Mouse (Mus musculus): ENCODE results near the gene Ankrd52. TPM values are rescaled to one million over a fixed set of nuclear protein-coding genes. Genes with fewer than 3 reads are reported as not detected.

The Ankrd52 gene
- polyA plus RNA-seq, 1 experiment from 2014 or later = 9.0 TPM

Small RNA genes lying within 50 kb of the gene (microRNA-seq; reads per million reads assigned to microRNA genes)
- not detected for gene Gm25361
- not detected for gene Gm26308
- gene Mir6914 = 1.5 reads per million
- 0.90 reads per million for gene Mir6915
- 3.0 reads per million, percentile 2 among the genes with 10 or more reads in this experiment for gene Mir8105

Other genes starting within 250 kb of the Ankrd52 start
- gene Rbms2, start 196.8 kb upstream of the Ankrd52 start, polyA plus RNA-seq (2016; fragmentation: Nextera tagmentation; extraction: Ambion mirVana) = 24.3 and 25.0 TPM in 2 replicates
- 0.96 and 1.5 TPM in 2 replicates for gene Gls2, start 182.7 kb upstream of the Ankrd52 start, polyA plus RNA-seq (2016; fragmentation: Nextera tagmentation; extraction: Ambion mirVana)
- 28.3 and 32.7 TPM in 2 replicates for gene Spryd4, start 165.3 kb upstream of the Ankrd52 start, polyA plus RNA-seq (2016; fragmentation: Nextera tagmentation; extraction: Ambion mirVana)
- 0.21 TPM in 1 of 2 replicates, not detected in the other for gene Mip, start 151.3 kb upstream of the Ankrd52 start, polyA plus RNA-seq (2016; fragmentation: Nextera tagmentation; extraction: Ambion mirVana)
- gene Timeless, start 145.1 kb upstream of the Ankrd52 start, polyA plus RNA-seq (2016; fragmentation: Nextera tagmentation; extraction: Ambion mirVana) = 86.6 and 89.4 TPM in 2 replicates
- gene Apon, start 123.0 kb upstream of the Ankrd52 start, polyA plus RNA-seq (2016; fragmentation: Nextera tagmentation; extraction: Ambion mirVana) = 0.73 and 0.77 TPM in 2 replicates
- not detected in 2 replicates for gene Apof, start 108.4 kb upstream of the Ankrd52 start, polyA plus RNA-seq (2016; fragmentation: Nextera tagmentation; extraction: Ambion mirVana)
- gene Stat2, start 106.6 kb upstream of the Ankrd52 start, polyA plus RNA-seq (2016; fragmentation: Nextera tagmentation; extraction: Ambion mirVana) = 12.6 and 16.1 TPM in 2 replicates
- not detected in 2 replicates for gene Il23a, start 78.4 kb upstream of the Ankrd52 start, polyA plus RNA-seq (2016; fragmentation: Nextera tagmentation; extraction: Ambion mirVana)
- 43.3 and 50.2 TPM in 2 replicates for gene Pan2, start 73.8 kb upstream of the Ankrd52 start, polyA plus RNA-seq (2016; fragmentation: Nextera tagmentation; extraction: Ambion mirVana)
- gene Cnpy2, start 54.7 kb upstream of the Ankrd52 start, polyA plus RNA-seq (2016; fragmentation: Nextera tagmentation; extraction: Ambion mirVana) = 245 and 259 TPM in 2 replicates
- gene Cs, start 39.4 kb upstream of the Ankrd52 start, polyA plus RNA-seq (2016; fragmentation: Nextera tagmentation; extraction: Ambion mirVana) = 237 and 248 TPM in 2 replicates
- 13.2 and 18.8 TPM in 2 replicates for gene Coq10a, start 8.1 kb upstream of the Ankrd52 start, polyA plus RNA-seq (2016; fragmentation: Nextera tagmentation; extraction: Ambion mirVana)
- 0.06 and 0.19 TPM in 2 replicates for gene Slc39a5, start 24.1 kb downstream of the Ankrd52 start, polyA plus RNA-seq (2016; fragmentation: Nextera tagmentation; extraction: Ambion mirVana)
- gene Nabp2, start 34.4 kb downstream of the Ankrd52 start, polyA plus RNA-seq (2016; fragmentation: Nextera tagmentation; extraction: Ambion mirVana) = 149 and 151 TPM in 2 replicates
- gene Rnf41, start 34.5 kb downstream of the Ankrd52 start, polyA plus RNA-seq (2016; fragmentation: Nextera tagmentation; extraction: Ambion mirVana) = 42.0 and 49.2 TPM in 2 replicates
- 75.2 and 110 TPM in 2 replicates for gene Smarcc2, start 82.1 kb downstream of the Ankrd52 start, polyA plus RNA-seq (2016; fragmentation: Nextera tagmentation; extraction: Ambion mirVana)
- 833 and 890 TPM in 2 replicates for gene Myl6, start 117.0 kb downstream of the Ankrd52 start, polyA plus RNA-seq (2016; fragmentation: Nextera tagmentation; extraction: Ambion mirVana)
- gene Myl6b, start 121.6 kb downstream of the Ankrd52 start, polyA plus RNA-seq (2016; fragmentation: Nextera tagmentation; extraction: Ambion mirVana) = 1.8 and 2.9 TPM in 2 replicates
- gene Esyt1, start 148.8 kb downstream of the Ankrd52 start, polyA plus RNA-seq (2016; fragmentation: Nextera tagmentation; extraction: Ambion mirVana) = 17.2 and 23.6 TPM in 2 replicates
- gene Zc3h10, start 170.7 kb downstream of the Ankrd52 start, polyA plus RNA-seq (2016; fragmentation: Nextera tagmentation; extraction: Ambion mirVana) = 15.4 and 19.5 TPM in 2 replicates
- gene Rpl41, start 172.2 kb downstream of the Ankrd52 start, polyA plus RNA-seq (2016; fragmentation: Nextera tagmentation; extraction: Ambion mirVana) = 2,872 and 3,266 TPM in 2 replicates
- gene Pa2g4, start 188.9 kb downstream of the Ankrd52 start, polyA plus RNA-seq (2016; fragmentation: Nextera tagmentation; extraction: Ambion mirVana) = 231 and 262 TPM in 2 replicates
- 0.72 and 1.4 TPM in 2 replicates for gene Erbb3, start 212.5 kb downstream of the Ankrd52 start, polyA plus RNA-seq (2016; fragmentation: Nextera tagmentation; extraction: Ambion mirVana)
- gene Rps26, start 249.6 kb downstream of the Ankrd52 start, polyA plus RNA-seq (2016; fragmentation: Nextera tagmentation; extraction: Ambion mirVana) = 460 and 529 TPM in 2 replicates

Measured in midbrain, embryonic 10.5 days (tissue).